Mouse (Mus musculus): ENCODE data around the gene Zbed4.

DNA sequence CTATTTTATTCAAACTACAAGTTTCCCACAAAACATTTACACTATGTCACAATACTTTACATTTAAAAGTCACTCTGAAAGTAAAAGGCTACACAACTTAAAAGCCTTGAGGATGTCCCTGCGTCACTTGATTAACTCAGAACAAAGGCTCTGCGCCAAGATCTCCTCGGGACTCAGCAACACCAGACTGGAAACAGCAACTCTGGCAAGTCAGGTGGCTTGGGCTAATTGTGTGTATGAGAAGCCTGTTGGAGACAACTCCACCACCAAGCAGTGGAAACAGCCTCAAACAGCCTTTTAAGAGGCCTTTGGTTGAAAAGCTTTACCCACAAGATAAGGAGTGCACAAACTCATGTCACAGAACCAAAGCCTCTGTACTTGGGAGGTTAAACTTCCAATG, 49.0 kb upstream of the Zbed4 start:
- TF ChIP-seq POLR2A (IDR thresholded peaks at IDR 0.05; ENCODE audit: control insufficient read depth in 1 of 2, insufficient read depth in 1 of 2, low read depth in 1 of 2, low read length in 2 of 2, poor library complexity in 1 of 2) (no peak), GATA1 (IDR thresholded peaks at IDR 0.05; ENCODE audit: low read depth, low read length) (no peak), BHLHE40 (IDR thresholded peaks at IDR 0.05; ENCODE audit: borderline replicate concordance, low read depth, low read length) (no peak), NRF1 (IDR thresholded peaks at IDR 0.05; ENCODE audit: insufficient read depth, low read depth, low read length, poor library complexity, severe bottlenecking) (no peak), RCOR1 (IDR thresholded peaks at IDR 0.05; ENCODE audit: low read depth, low read length) (no peak), CTCF (IDR thresholded peaks at IDR 0.05 in 2 of 3, conservative IDR thresholded peaks at IDR 0.05 in 1 of 3; ENCODE audit: control insufficient read depth in 1 of 3, insufficient read depth in 1 of 3, low read depth in 2 of 3, low read length in 3 of 3, poor library complexity in 1 of 3, severe bottlenecking in 1 of 3) (no peak), EP300 (IDR thresholded peaks at IDR 0.05; ENCODE audit: low read depth in 1 of 2, low read length in 2 of 2) (no peak), TBP (IDR thresholded peaks at IDR 0.05; ENCODE audit: low read depth, low read length) (no peak), MAX (IDR thresholded peaks at IDR 0.05; ENCODE audit: low read length) (no peak), ZC3H11A (IDR thresholded peaks at IDR 0.05; ENCODE audit: low read depth, low read length) (no peak), SIN3A (IDR thresholded peaks at IDR 0.05; ENCODE audit: low read length) (no peak)
